Mouse (Mus musculus) small intestine, adult 2 months (tissue): Measurements from ENCODE around the gene Olfml3.

Source experiments
- CTCF ChIP-seq: fragments of 200-500 bp; IDR thresholded peaks from 2 replicates; pipeline ENCODE4 v1.5.1; 2012; ENCODE audit warnings: low read depth, mild to moderate bottlenecking, control low read depth, inconsistent platforms, low read length, moderate library complexity, mixed read lengths; ENCODE audit not compliant: insufficient replicate concordance, insufficient read length; ENCODE audit errors: extremely low read depth
- POLR2A ChIP-seq: fragments of 200-500 bp; IDR thresholded peaks from 2 replicates; pipeline ENCODE4 v1.6.1; 2012; ENCODE audit warnings: low read depth, mild to moderate bottlenecking, control low read depth, inconsistent platforms, low read length, moderate library complexity

- TF ChIP-seq POLR2A: no peak
- no peak for TF ChIP-seq CTCF
Observed at GRCm38 (mm10) chr3:103733799-103734695, 3.8 kb downstream of the Olfml3 start.
